Mouse (Mus musculus): ENCODE results near the gene Slc7a6. TPM values are rescaled to one million over a fixed set of nuclear protein-coding genes. Genes with fewer than 3 reads are reported as not detected.

Gene Slc7a6
- polyA plus RNA-seq, 1 experiment, result 21.3 TPM

DNA sequence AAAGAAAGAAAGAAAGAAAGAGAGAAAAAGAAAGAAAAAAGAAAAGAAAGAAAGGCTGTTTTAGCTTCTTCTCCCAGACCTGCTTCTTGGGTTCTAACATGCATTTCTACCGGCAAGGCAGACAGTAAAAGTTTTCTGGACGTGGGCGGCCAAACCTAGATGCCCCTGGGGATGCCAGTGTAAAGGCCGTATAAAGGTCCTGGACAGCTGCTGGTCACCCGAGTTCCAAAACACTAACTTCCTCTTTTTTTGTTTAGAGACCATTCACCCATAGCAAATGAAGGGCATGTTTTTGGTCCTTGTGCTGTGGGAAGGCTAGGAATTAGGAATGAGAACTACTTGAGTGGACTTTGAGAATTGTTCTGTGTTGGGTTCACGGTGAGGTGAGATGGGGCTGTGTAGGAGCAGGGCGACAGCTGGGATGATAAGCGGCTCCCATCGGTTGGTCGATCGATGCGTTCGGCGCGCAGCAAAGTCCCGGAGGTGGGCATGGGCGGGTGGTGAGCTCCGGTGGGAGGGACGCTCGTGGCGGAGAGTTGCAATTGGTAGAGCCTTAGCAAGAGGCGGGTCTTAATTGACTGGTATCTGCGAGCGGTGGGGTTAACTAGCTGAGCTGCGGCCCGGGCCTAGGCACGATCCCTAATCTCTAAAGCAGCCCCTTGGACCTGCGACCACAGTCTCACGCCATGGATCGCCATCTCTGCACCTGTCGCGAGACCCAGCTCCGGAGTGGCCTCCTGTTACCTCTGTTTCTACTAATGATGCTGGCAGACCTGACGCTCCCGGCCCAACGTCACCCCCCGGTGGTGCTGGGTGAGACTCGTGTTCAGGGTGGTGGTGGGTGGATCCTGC is 18.6 kb upstream of the Slc7a6 start, which contains the start of gene Pla2g15:
Pla2g15 (plus strand) TSS at position 599 of the 852 bp plus-strand sequence.
- no peaks in the 10 kb centered on the region for H3K27me3 ChIP-seq (ENCODE audit: control insufficient read depth, insufficient read depth, insufficient read length)
- H3K4me3 ChIP-seq (ENCODE audit: insufficient read depth, poor library complexity, severe bottlenecking), result peak within 1 kb of the TSS; percentile 73
- H3K36me3 ChIP-seq (ENCODE audit: control insufficient read depth, insufficient read depth), result no peaks in the 10 kb centered on the region
- H3K79me2 ChIP-seq (ENCODE audit: control insufficient read depth, insufficient read depth), result peaks cover 21% of the 10 kb centered on the region
- peak within 1 kb of the TSS; percentile 77 for H3ac ChIP-seq (ENCODE audit: control insufficient read depth, insufficient read length, low read depth)
- peak; percentile 72 for TF ChIP-seq MYOD1 (IDR thresholded peaks at IDR 0.05; ENCODE audit: control insufficient read depth, insufficient read length, low read depth)
- no peak for TF ChIP-seq USF1 (IDR thresholded peaks at IDR 0.05; ENCODE audit: low read depth)
- H3K79me3 ChIP-seq (ENCODE audit: low read depth), result peaks cover 4% of the 10 kb centered on the region

DNA sequence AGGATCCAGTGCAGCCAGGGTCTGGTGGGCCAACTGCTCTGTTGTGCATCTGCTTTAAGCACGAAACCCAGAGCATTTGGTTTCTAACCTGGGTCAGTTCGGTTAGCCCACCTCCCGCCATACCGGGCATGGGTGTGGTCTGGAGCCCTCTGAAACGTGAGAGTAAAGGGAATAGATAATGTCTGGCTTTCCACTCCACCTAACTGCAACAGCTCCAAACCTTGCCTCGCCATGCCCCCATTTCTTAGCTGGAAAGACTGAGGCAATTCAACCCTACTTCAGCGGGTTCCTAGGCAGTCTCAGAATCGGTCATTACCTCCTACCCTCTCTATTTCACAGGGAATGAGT is 18.0 kb upstream of the Slc7a6 start:
- Histone ChIP-seq H3ac (ENCODE audit: control insufficient read depth, insufficient read length, low read depth) (peak overlapping the region; percentile 77), H3K79me3 (ENCODE audit: low read depth) (peaks cover 4% of the 10 kb centered on the region), H3K79me2 (ENCODE audit: control insufficient read depth, insufficient read depth) (peaks cover 21% of the 10 kb centered on the region), H3K4me3 (ENCODE audit: insufficient read depth, poor library complexity, severe bottlenecking) (peak overlapping the region; percentile 73), H3K27me3 (ENCODE audit: control insufficient read depth, insufficient read depth, insufficient read length) (no peaks in the 10 kb centered on the region), H3K36me3 (ENCODE audit: control insufficient read depth, insufficient read depth) (no peaks in the 10 kb centered on the region)
- TF ChIP-seq USF1 (IDR thresholded peaks at IDR 0.05; ENCODE audit: low read depth) (no peak), CTCF (IDR thresholded peaks at IDR 0.05; ENCODE audit: control insufficient read depth, insufficient read depth, insufficient read length) (no peak), MAX (IDR thresholded peaks at IDR 0.05) (no peak), CEBPB (IDR thresholded peaks at IDR 0.05; ENCODE audit: low read depth) (no peak), MYOG (IDR thresholded peaks at IDR 0.05; ENCODE audit: control insufficient read depth, extremely low read depth, insufficient read length) (no peak), FOSL1 (IDR thresholded peaks at IDR 0.05; ENCODE audit: insufficient read depth, low read length, poor library complexity, severe bottlenecking) (no peak)

DNA sequence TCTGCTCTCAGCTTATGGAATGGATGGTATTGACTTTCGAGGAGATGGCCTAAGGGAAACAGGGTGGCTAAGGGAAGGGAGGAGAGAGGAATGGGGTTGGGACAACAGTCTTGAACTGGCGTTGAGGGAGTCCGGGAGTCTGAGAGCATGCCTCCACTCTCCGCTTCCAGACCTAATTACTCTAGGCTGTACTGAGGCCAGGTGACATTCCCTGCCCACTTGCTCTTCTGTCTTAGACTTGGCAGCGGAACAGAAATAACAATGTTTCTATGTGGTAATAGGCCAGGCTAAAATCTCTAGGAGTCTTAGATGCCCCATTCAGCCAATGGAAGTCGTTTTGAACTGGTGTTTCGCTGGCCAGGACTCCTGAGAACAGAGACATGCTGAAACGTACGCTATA is 17.6 kb upstream of the Slc7a6 start:
- H3K79me3 ChIP-seq (ENCODE audit: low read depth), result peaks cover 4% of the 10 kb centered on the region
- H3K36me3 ChIP-seq (ENCODE audit: control insufficient read depth, insufficient read depth), result peaks cover 1% of the 10 kb centered on the region
- no peaks in the 10 kb centered on the region for H3K27me3 ChIP-seq (ENCODE audit: control insufficient read depth, insufficient read depth, insufficient read length)
- no peak for TF ChIP-seq USF1 (IDR thresholded peaks at IDR 0.05; ENCODE audit: low read depth)
- TF ChIP-seq MYOG (IDR thresholded peaks at IDR 0.05; ENCODE audit: control insufficient read depth, extremely low read depth, insufficient read length), result no peak
- TF ChIP-seq FOSL1 (IDR thresholded peaks at IDR 0.05; ENCODE audit: insufficient read depth, low read length, poor library complexity, severe bottlenecking), result no peak
- no peak for TF ChIP-seq MYOD1 (IDR thresholded peaks at IDR 0.05; ENCODE audit: control insufficient read depth, insufficient read length, low read depth)
- TF ChIP-seq CTCF (IDR thresholded peaks at IDR 0.05; ENCODE audit: control insufficient read depth, insufficient read depth, insufficient read length), result no peak
- no peak for TF ChIP-seq CEBPB (IDR thresholded peaks at IDR 0.05; ENCODE audit: low read depth)
- no peak for TF ChIP-seq MAX (IDR thresholded peaks at IDR 0.05)
- H3ac ChIP-seq (ENCODE audit: control insufficient read depth, insufficient read length, low read depth), result peak overlapping the region; percentile 77
- H3K79me2 ChIP-seq (ENCODE audit: control insufficient read depth, insufficient read depth), result peaks cover 21% of the 10 kb centered on the region
- H3K4me3 ChIP-seq (ENCODE audit: insufficient read depth, poor library complexity, severe bottlenecking), result peak overlapping the region; percentile 73

DNA sequence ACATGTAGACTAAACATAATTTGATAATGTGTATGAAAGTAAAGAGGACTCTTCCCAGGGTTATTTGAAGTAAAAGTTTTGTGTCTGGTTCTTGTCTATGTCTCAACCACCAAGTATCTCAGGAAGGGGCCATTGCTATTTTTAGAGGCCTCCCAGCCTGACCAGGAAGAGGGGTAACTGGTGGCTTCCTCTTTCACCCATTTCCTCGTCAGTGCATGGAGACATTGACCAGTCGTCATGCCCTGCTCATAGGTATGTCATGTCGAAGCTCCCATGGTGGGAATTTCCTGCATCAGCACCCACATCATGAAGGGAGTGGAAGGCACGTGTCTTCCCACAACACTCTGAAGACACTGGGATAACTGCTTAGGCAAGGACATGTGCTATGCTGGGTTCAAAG is 15.8 kb upstream of the Slc7a6 start:
- Histone ChIP-seq H3K36me3 (ENCODE audit: control insufficient read depth, insufficient read depth) (peaks cover 14% of the 10 kb centered on the region), H3ac (ENCODE audit: control insufficient read depth, insufficient read length, low read depth) (no peak overlapping the region), H3K79me3 (ENCODE audit: low read depth) (peaks cover 4% of the 10 kb centered on the region), H3K4me3 (ENCODE audit: insufficient read depth, poor library complexity, severe bottlenecking) (no peak overlapping the region), H3K27me3 (ENCODE audit: control insufficient read depth, insufficient read depth, insufficient read length) (no peaks in the 10 kb centered on the region), H3K79me2 (ENCODE audit: control insufficient read depth, insufficient read depth) (peaks cover 21% of the 10 kb centered on the region)
- TF ChIP-seq MAX (IDR thresholded peaks at IDR 0.05) (no peak), CEBPB (IDR thresholded peaks at IDR 0.05; ENCODE audit: low read depth) (no peak), MYOG (IDR thresholded peaks at IDR 0.05; ENCODE audit: control insufficient read depth, extremely low read depth, insufficient read length) (no peak), CTCF (IDR thresholded peaks at IDR 0.05; ENCODE audit: control insufficient read depth, insufficient read depth, insufficient read length) (no peak), FOSL1 (IDR thresholded peaks at IDR 0.05; ENCODE audit: insufficient read depth, low read length, poor library complexity, severe bottlenecking) (no peak), USF1 (IDR thresholded peaks at IDR 0.05; ENCODE audit: low read depth) (no peak), MYOD1 (IDR thresholded peaks at IDR 0.05; ENCODE audit: control insufficient read depth, insufficient read length, low read depth) (no peak)

DNA sequence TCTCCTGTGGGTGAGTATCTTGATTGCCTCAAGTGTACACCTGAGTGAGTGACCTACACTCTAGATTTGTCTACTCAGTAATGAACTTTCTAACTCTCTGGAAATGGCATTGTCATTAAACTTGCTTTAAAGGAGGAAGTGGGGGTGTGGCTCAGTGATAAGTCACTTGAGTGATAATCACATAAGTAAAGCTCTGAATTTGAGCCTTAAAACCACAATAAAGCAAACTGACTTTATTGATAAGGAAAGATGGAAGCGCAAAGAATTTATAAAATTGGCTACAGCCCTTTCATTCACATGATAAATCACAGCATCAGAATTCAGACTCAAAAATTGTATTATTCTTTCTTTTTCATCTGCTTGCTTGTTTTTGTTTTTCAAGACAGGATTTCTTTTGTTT is 11.2 kb upstream of the Slc7a6 start:
- Histone ChIP-seq H3K79me2 (ENCODE audit: control insufficient read depth, insufficient read depth) (no peaks in the 10 kb centered on the region), H3ac (ENCODE audit: control insufficient read depth, insufficient read length, low read depth) (no peak overlapping the region), H3K27me3 (ENCODE audit: control insufficient read depth, insufficient read depth, insufficient read length) (no peaks in the 10 kb centered on the region), H3K79me3 (ENCODE audit: low read depth) (no peaks in the 10 kb centered on the region), H3K4me3 (ENCODE audit: insufficient read depth, poor library complexity, severe bottlenecking) (no peak overlapping the region), H3K36me3 (ENCODE audit: control insufficient read depth, insufficient read depth) (peaks cover 29% of the 10 kb centered on the region)
- TF ChIP-seq MYOG (IDR thresholded peaks at IDR 0.05; ENCODE audit: control insufficient read depth, extremely low read depth, insufficient read length) (no peak), FOSL1 (IDR thresholded peaks at IDR 0.05; ENCODE audit: insufficient read depth, low read length, poor library complexity, severe bottlenecking) (no peak), USF1 (IDR thresholded peaks at IDR 0.05; ENCODE audit: low read depth) (no peak), CTCF (IDR thresholded peaks at IDR 0.05; ENCODE audit: control insufficient read depth, insufficient read depth, insufficient read length) (no peak), CEBPB (IDR thresholded peaks at IDR 0.05; ENCODE audit: low read depth) (no peak), MYOD1 (IDR thresholded peaks at IDR 0.05; ENCODE audit: control insufficient read depth, insufficient read length, low read depth) (no peak), MAX (IDR thresholded peaks at IDR 0.05) (no peak)

DNA sequence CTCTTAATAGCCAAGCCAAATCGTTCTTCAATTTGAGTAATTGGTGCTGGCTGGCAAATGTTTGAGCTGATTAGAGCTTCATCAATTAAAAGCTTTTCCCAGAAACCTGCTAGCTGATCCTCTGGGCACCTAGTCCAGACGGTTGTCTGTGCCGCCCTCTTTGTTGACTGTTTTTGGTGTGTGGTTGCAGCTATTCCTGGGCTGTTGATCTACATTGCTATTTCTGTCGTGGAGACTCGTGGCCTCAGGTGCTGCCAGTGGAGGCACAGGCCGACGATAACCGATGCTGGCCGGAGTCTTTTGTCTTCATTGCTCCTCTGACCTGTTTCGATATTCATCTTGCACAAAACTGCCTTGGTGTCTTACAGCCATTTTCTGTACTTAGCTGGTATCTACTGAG is 10.3 kb upstream of the Slc7a6 start:
- Histone ChIP-seq H3ac (ENCODE audit: control insufficient read depth, insufficient read length, low read depth) (no peak overlapping the region), H3K36me3 (ENCODE audit: control insufficient read depth, insufficient read depth) (peaks cover 29% of the 10 kb centered on the region), H3K4me3 (ENCODE audit: insufficient read depth, poor library complexity, severe bottlenecking) (no peak overlapping the region), H3K27me3 (ENCODE audit: control insufficient read depth, insufficient read depth, insufficient read length) (no peaks in the 10 kb centered on the region), H3K79me3 (ENCODE audit: low read depth) (no peaks in the 10 kb centered on the region), H3K79me2 (ENCODE audit: control insufficient read depth, insufficient read depth) (no peaks in the 10 kb centered on the region)
- TF ChIP-seq CEBPB (IDR thresholded peaks at IDR 0.05; ENCODE audit: low read depth) (no peak), MAX (IDR thresholded peaks at IDR 0.05) (no peak), MYOG (IDR thresholded peaks at IDR 0.05; ENCODE audit: control insufficient read depth, extremely low read depth, insufficient read length) (no peak), MYOD1 (IDR thresholded peaks at IDR 0.05; ENCODE audit: control insufficient read depth, insufficient read length, low read depth) (no peak), CTCF (IDR thresholded peaks at IDR 0.05; ENCODE audit: control insufficient read depth, insufficient read depth, insufficient read length) (no peak), FOSL1 (IDR thresholded peaks at IDR 0.05; ENCODE audit: insufficient read depth, low read length, poor library complexity, severe bottlenecking) (no peak), USF1 (IDR thresholded peaks at IDR 0.05; ENCODE audit: low read depth) (no peak)

Measured in C2C12 (cell line).